Mouse (Mus musculus) limb, embryonic 12.5 days (tissue): ENCODE data around the gene Fra10ac1. TPM values are rescaled to one million over a fixed set of nuclear protein-coding genes. Genes with fewer than 3 reads are reported as not detected.

Experiments
- ATAC-seq: fragments of 200-750 bp; cut with Nextera tagmentation; 2 replicates; pipeline ENCODE4 v1.8.0; 2017; ENCODE audit warnings: low read depth, moderate TSS enrichment; ENCODE audit not compliant: insufficient number of reproducible peaks, insufficient read depth, low FRiP score, low TSS enrichment
- H3K27ac ChIP-seq: fragments of 300-500 bp; sonication (generic); 2 replicates; pipeline ENCODE4 v1.5.1; 2016; ENCODE audit warnings: mild to moderate bottlenecking, moderate library complexity
- H3K27me3 ChIP-seq: fragments of 300-500 bp; sonication (generic); 2 replicates; pipeline ENCODE4 v1.6.1; 2016; ENCODE audit warnings: mild to moderate bottlenecking, moderate library complexity
- H3K36me3 ChIP-seq: fragments of 300-500 bp; sonication (generic); 2 replicates; pipeline ENCODE4 v1.6.1; 2016; ENCODE audit warnings: mild to moderate bottlenecking, moderate library complexity
- H3K4me1 ChIP-seq: fragments of 300-500 bp; sonication (generic); replicated peaks from 2 replicates; pipeline ENCODE4 v1.6.1; 2016
- H3K4me2 ChIP-seq: fragments of 300-500 bp; sonication (generic); 2 replicates; pipeline ENCODE4 v1.6.1; 2016; ENCODE audit warnings: mild to moderate bottlenecking, moderate library complexity
- H3K4me3 ChIP-seq: fragments of 300-500 bp; sonication (generic); replicated peaks from 2 replicates; pipeline ENCODE4 v1.5.1; 2016; ENCODE audit warnings: mild to moderate bottlenecking
- H3K9ac ChIP-seq: fragments of 300-500 bp; sonication (generic); replicated peaks from 2 replicates; pipeline ENCODE4 v1.6.1; 2016; ENCODE audit warnings: mild to moderate bottlenecking, moderate library complexity
- H3K9me3 ChIP-seq: fragments of 300-500 bp; sonication (generic); 2 replicates; pipeline ENCODE4 v1.6.1; 2016; ENCODE audit warnings: mild to moderate bottlenecking, moderate library complexity
- WGBS: fragments of 180-500 bp; shearing (Covaris S2); methylation state at CpG from one replicate; pipeline ENCODE4 v1.1.7; 2016; 5-methylcytosine and 5-hydroxymethylcytosine counted together
- polyA plus RNA-seq: library from polyadenylated mRNA; unstranded; fragments of >200 nt; fragmentation: Nextera tagmentation; extraction: Ambion mirVana; gene quantifications from 2 replicates; pipeline ENCODE4 v1.2.1, GENCODE M21; 2016

The Fra10ac1 gene
- polyA plus RNA-seq: 46.3 and 48.3 TPM in 2 replicates

DNA sequence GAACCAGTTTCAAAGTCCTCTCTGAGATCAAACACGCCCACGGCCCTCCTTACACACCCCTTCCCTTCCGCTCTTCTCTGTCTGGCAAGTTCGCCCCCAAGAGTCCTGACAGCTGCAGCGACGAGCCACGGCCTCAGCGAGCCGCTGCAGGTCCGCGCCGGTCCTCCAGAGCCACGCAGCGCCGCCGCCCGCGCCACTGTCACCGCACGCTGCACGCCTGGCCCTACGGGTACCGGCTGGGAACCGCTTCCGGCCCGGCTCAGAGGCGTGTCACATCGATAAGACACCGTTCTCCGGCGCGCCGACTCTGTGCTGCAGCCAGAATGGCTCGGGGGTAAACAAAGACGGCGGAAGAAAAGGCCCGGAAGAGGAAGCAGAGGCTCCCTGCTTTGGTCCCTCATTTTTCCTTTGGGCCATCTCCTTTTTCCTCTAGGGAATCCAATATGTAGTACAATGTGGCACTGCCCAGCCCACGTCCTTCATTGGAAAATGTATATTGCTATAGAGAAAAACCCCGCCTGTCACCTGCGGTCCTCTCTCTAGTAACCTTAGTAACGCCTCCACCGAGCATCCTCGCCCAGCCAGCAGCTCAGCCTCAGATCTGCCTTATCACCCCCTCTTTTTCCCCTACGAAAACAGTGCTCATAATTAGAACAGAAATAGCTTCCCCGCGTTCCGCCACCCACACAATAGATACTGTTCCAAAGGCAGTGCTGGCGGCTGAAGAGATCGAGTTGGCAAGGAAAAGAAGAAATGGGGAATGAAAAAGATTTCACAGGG, at the start of gene Fra10ac1:
TSS of gene Fra10ac1 (minus strand) at position 252 of the 780 bp plus-strand sequence.
- Histone ChIP-seq H3K36me3 (peaks cover 5% of the 10 kb centered on the region), H3K4me1 (peaks cover 8% of the 10 kb centered on the region), H3K27me3 (no peaks in the 10 kb centered on the region), H3K4me3 (peak within 1 kb of the TSS; percentile 69), H3K27ac (peak within 1 kb of the TSS; percentile 84), H3K4me2 (peak within 1 kb of the TSS; percentile 72), H3K9me3 (peaks cover 4% of the 10 kb centered on the region; the same call in 1 of the 2 replicates), H3K9ac (peak within 1 kb of the TSS; percentile 72)
- ATAC-seq: peak; percentile 94
- under 1% methylated on average over 49 of the region's 49 CpGs for WGBS

DNA sequence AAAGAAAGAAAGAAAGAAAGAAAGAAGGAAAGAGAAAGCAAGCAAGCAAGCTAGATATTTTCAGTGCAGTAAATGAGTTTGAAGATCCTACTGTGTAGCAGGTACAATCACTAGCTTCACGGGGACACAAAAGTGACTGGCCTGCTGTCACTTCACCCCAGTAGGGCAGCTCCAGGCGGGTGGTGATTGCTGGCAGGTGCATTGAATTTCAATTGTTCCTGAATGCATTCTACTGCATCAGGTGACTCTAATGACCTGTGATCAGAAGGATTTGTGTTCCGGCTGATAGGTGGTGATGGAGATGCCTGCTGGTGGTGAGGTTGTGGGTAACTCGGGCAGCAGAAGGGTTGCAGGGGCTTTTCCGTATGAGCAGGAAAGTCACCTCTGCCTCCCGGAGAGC, 47.1 kb upstream of the Fra10ac1 start:
- Histone ChIP-seq H3K9ac (no peak overlapping the region), H3K36me3 (no peaks in the 10 kb centered on the region), H3K9me3 (no peaks in the 10 kb centered on the region), H3K4me1 (peaks cover 4% of the 10 kb centered on the region; the same call in 1 of the 2 replicates), H3K4me2 (no peak overlapping the region), H3K4me3 (no peak overlapping the region), H3K27ac (no peak overlapping the region), H3K27me3 (no peaks in the 10 kb centered on the region; the same call in 1 of the 2 replicates)
- ATAC-seq: no peak
- WGBS: 15% methylated on average over 6 of the region's 6 CpGs

- Histone ChIP-seq H3K9me3 (no peaks in the 10 kb centered on the region), H3K4me2 (no peak overlapping the region), H3K4me1 (peaks cover 12% of the 10 kb centered on the region), H3K27ac (no peak overlapping the region), H3K9ac (no peak overlapping the region), H3K36me3 (no peaks in the 10 kb centered on the region), H3K27me3 (peaks cover 12% of the 10 kb centered on the region), H3K4me3 (no peak overlapping the region)
- no peak for ATAC-seq
- 66% methylated on average over 5 of the region's 5 CpGs for WGBS
Observed at GRCm38 (mm10) chr19:38267469-38267868, 43.5 kb upstream of the Fra10ac1 start.

GRCm38 (mm10) chr19:38265767-38266166, 41.8 kb upstream of the Fra10ac1 start:
- 78% methylated on average over 5 of the region's 5 CpGs for WGBS
- Histone ChIP-seq H3K4me2 (no peak overlapping the region), H3K4me1 (peaks cover 12% of the 10 kb centered on the region), H3K36me3 (no peaks in the 10 kb centered on the region), H3K9me3 (no peaks in the 10 kb centered on the region), H3K9ac (no peak overlapping the region), H3K27ac (no peak overlapping the region), H3K27me3 (peaks cover 12% of the 10 kb centered on the region), H3K4me3 (no peak overlapping the region)
- ATAC-seq: no peak

- Histone ChIP-seq H3K36me3 (no peaks in the 10 kb centered on the region), H3K9me3 (no peaks in the 10 kb centered on the region), H3K27ac (no peak within 1 kb of the TSS), H3K9ac (no peak within 1 kb of the TSS), H3K4me2 (peak within 1 kb of the TSS; percentile 52), H3K27me3 (peaks cover 12% of the 10 kb centered on the region), H3K4me3 (peak within 1 kb of the TSS; percentile 20), H3K4me1 (peaks cover 16% of the 10 kb centered on the region)
- 35% methylated on average over 21 of the region's 21 CpGs for WGBS
- no peak for ATAC-seq
Observed at GRCm38 (mm10) chr19:38264505-38265500, 40.8 kb upstream of the Fra10ac1 start, which contains the start of gene Lgi1. Lgi1 (plus strand) TSS chr19:38264536.

- H3K9me3 ChIP-seq: no peaks in the 10 kb centered on the region
- H3K27me3 ChIP-seq: peaks cover 12% of the 10 kb centered on the region
- WGBS: 19% methylated on average over 14 of the region's 14 CpGs
- H3K27ac ChIP-seq: no peak overlapping the region
- H3K9ac ChIP-seq: no peak overlapping the region
- peak overlapping the region; percentile 52 for H3K4me2 ChIP-seq
- ATAC-seq: no peak
- H3K4me3 ChIP-seq: peak overlapping the region; percentile 20
- no peaks in the 10 kb centered on the region for H3K36me3 ChIP-seq
- H3K4me1 ChIP-seq: peaks cover 16% of the 10 kb centered on the region
Observed at GRCm38 (mm10) chr19:38263829-38264504, 40.0 kb upstream of the Fra10ac1 start.

- peaks cover 12% of the 10 kb centered on the region for H3K4me1 ChIP-seq
- no peak overlapping the region for H3K9ac ChIP-seq
- peaks cover 12% of the 10 kb centered on the region for H3K27me3 ChIP-seq
- no peak for ATAC-seq
- 85% methylated on average over 5 of the region's 5 CpGs for WGBS
- no peaks in the 10 kb centered on the region for H3K9me3 ChIP-seq
- H3K4me3 ChIP-seq: no peak overlapping the region
- no peak overlapping the region for H3K27ac ChIP-seq
- no peaks in the 10 kb centered on the region for H3K36me3 ChIP-seq
- no peak overlapping the region for H3K4me2 ChIP-seq
Observed at GRCm38 (mm10) chr19:38261351-38261750, 37.4 kb upstream of the Fra10ac1 start.

GRCm38 (mm10) chr19:38260346-38260745, 36.4 kb upstream of the Fra10ac1 start:
- Histone ChIP-seq H3K9me3 (no peaks in the 10 kb centered on the region), H3K36me3 (no peaks in the 10 kb centered on the region), H3K4me1 (peaks cover 12% of the 10 kb centered on the region), H3K27me3 (peaks cover 12% of the 10 kb centered on the region), H3K4me2 (no peak overlapping the region), H3K27ac (no peak overlapping the region), H3K9ac (no peak overlapping the region), H3K4me3 (no peak overlapping the region)
- no peak for ATAC-seq
- WGBS: 29% methylated on average over 4 of the region's 4 CpGs

GRCm38 (mm10) chr19:38259436-38259835, 35.5 kb upstream of the Fra10ac1 start:
- no peak for ATAC-seq
- peaks cover 8% of the 10 kb centered on the region for H3K27me3 ChIP-seq
- H3K4me1 ChIP-seq: peaks cover 12% of the 10 kb centered on the region
- no peak overlapping the region for H3K27ac ChIP-seq
- no peak overlapping the region for H3K4me3 ChIP-seq
- H3K36me3 ChIP-seq: no peaks in the 10 kb centered on the region
- no peak overlapping the region for H3K9ac ChIP-seq
- whole genome bisulfite sequencing: 77% methylated on average over 3 of the region's 3 CpGs
- no peak overlapping the region for H3K4me2 ChIP-seq
- no peaks in the 10 kb centered on the region for H3K9me3 ChIP-seq

GRCm38 (mm10) chr19:38258651-38259065, 34.7 kb upstream of the Fra10ac1 start:
- H3K27me3 ChIP-seq: peaks cover 2% of the 10 kb centered on the region
- WGBS: 78% methylated on average over 3 of the region's 3 CpGs
- H3K9ac ChIP-seq: no peak overlapping the region
- no peak overlapping the region for H3K4me2 ChIP-seq
- no peak overlapping the region for H3K4me3 ChIP-seq
- peaks cover 5% of the 10 kb centered on the region; the same call in 1 of the 2 replicates for H3K4me1 ChIP-seq
- H3K9me3 ChIP-seq: no peaks in the 10 kb centered on the region
- ATAC-seq: no peak
- no peak overlapping the region for H3K27ac ChIP-seq
- H3K36me3 ChIP-seq: no peaks in the 10 kb centered on the region
